Mouse (Mus musculus): ENCODE measurements at regions not wholly inside any gene's neighbourhood (a gene's known extent, or its start where the extent isn't known, plus 50 kb on each side); places are given as distances from the start of the nearest gene placed in this dataset.

- no peak for TF ChIP-seq CTCF (IDR thresholded peaks at IDR 0.05; ENCODE audit: low read depth)
- no peak for TF ChIP-seq EP300 (optimal IDR thresholded peaks at IDR 0.05)
Observed at GRCm38 (mm10) chr2:162720016-162720415, 59.1 kb upstream of the Ptprt start.

Data from stomach, postnatal 0 days (tissue).